Mouse (Mus musculus) olfactory bulb, adult 2 months (tissue): ENCODE results near the gene Vps52. TPM values are rescaled to one million over a fixed set of nuclear protein-coding genes. Genes with fewer than 3 reads are reported as not detected.

Experiments
- H3K27ac ChIP-seq: fragments of 200-500 bp; 2 replicates; pipeline ENCODE4 v1.5.1; 2012; ENCODE audit warnings: low read depth, low read length; ENCODE audit not compliant: insufficient read depth
- H3K4me1 ChIP-seq: fragments of 200-500 bp; 2 replicates; pipeline ENCODE4 v1.6.1; 2012; ENCODE audit warnings: low read length; ENCODE audit not compliant: control insufficient read depth, insufficient read depth
- H3K4me3 ChIP-seq: fragments of 200-500 bp; 2 replicates; pipeline ENCODE4 v1.5.1; 2012; ENCODE audit warnings: mild to moderate bottlenecking, low read depth, low read length, moderate library complexity; ENCODE audit not compliant: insufficient read depth
- CTCF ChIP-seq: fragments of 200-500 bp; IDR thresholded peaks from 2 replicates; pipeline ENCODE4 v1.5.1; 2012; ENCODE audit warnings: low read depth, mild to moderate bottlenecking, low read length, moderate library complexity; ENCODE audit not compliant: insufficient read depth
- POLR2A ChIP-seq: fragments of 200-500 bp; IDR thresholded peaks from 2 replicates; pipeline ENCODE4 v1.6.1; 2012; ENCODE audit warnings: mild to moderate bottlenecking, low read depth, low read length, moderate library complexity; ENCODE audit not compliant: insufficient read depth
- WGBS: fragments of 180-500 bp; shearing (Covaris S2); methylation state at CpG from one replicate; pipeline ENCODE4 v1.1.7; 2018; 5-methylcytosine and 5-hydroxymethylcytosine counted together
- polyA plus RNA-seq: library from polyadenylated mRNA; stranded (reverse); fragments of >200 nt; gene quantifications from 2 replicates; pipeline ENCODE4 v1.2.4, GENCODE M21; 2012; ENCODE audit warnings: low replicate concordance; ENCODE audit not compliant: missing spikeins, insufficient read depth, insufficient read length

The Vps52 gene
- polyA plus RNA-seq, 1 experiment: not detected

DNA sequence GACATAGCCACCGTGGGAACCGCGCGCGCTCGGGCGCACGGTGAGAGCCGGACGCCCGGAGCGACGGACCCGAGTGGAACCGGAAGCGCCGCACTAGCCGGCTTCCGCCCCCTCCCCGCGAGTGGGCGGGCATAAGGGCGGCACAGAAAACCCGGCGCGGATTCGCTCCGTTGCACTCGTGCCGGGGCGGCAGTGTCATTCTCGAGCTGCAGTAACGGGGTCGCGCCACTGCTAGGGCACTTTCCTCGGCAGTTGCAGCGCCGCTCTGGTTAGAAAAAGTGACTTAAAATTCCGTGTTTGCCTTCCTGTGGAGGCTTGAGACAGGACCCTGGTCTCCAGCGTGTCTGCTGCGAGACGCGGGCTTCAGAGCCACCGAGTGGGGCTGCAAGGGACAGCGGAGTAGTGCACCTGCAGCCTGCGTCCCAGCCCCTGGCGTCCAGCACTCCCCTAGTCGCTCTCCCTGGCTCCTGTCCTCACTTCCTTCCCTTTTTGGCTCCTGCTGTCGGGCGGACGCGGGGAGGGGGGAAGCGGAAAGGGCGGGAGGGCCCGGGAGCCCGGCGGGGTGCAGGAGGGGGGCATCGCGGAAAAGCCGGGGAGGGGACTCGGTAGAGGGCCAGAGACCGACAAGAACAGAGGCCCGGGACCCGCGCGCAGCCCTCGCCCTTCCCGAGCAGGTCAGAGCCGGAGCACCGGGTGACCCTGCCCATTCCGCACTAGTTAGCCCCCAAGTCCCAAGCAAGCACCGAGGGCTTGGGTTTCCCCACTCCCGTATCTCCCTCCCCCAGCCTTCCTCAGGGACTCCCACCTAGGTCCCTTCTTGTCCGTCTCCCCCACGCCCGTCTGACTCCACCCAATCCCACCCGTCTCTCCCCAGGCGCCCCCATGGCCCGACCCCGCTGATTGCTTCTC lies 26.0 kb upstream of the Vps52 start, which contains the start of gene Rgl2:
TSS of gene Rgl2 (plus strand) at position 173 of the 909 bp plus-strand sequence.
- WGBS: under 1% methylated on average over 80 of the region's 80 CpGs
- Histone ChIP-seq H3K4me3 (peak within 1 kb of the TSS; percentile 77), H3K4me1 (peaks cover 12% of the 10 kb centered on the region), H3K27ac (peak within 1 kb of the TSS; percentile 73)
- TF ChIP-seq POLR2A (no peak; the same call in 1 of the 2 replicates), CTCF (peak; percentile 56; the same call in 1 of the 2 replicates)

DNA sequence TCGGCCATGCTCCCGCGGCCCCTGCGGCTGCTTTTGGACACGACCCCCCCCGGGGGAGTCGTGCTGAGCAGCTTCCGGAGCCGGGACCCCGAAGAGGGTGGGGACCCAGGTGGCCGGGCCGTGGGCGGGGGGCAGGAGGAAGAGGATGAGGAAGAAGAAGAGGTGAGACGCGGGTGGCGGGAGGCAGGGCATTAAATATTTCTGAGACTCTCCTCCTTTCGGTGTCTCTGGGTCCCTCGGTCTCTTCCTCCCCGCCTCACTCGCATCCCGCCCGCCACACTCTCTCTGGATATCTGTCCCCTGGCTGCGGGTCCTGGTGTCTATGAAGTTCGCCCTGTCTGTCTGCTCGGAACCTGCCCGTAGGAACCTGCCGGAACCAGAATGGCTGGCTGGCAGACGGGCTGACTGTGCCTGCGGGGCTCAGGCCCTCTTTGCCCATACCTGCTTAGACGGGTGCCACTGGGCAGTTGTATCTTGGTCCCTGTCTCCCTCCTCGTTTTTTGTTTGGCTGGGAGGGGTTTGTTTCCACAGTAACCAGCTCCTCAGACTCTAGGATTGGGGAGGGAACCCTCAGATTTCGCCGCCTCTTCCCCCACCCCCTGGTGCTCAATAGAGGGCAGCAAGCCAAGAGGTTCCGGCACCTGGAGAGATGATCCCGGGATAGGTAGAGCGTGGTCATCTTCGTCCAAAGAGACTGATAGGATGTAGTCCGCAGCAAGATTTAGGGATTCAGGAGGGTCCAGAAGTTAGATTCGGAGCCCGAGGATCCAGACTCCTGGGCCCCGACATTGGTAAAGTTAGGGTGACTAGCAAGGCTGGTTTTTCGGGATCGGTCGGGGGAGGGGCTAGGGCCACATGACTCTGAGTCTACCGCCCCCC lies 25.1 kb upstream of the Vps52 start:
- no peak for TF ChIP-seq CTCF
- Histone ChIP-seq H3K4me3 (peak overlapping the region; percentile 77), H3K4me1 (peaks cover 12% of the 10 kb centered on the region), H3K27ac (peak overlapping the region; percentile 42)
- under 1% methylated on average over 45 of the region's 45 CpGs for WGBS

DNA sequence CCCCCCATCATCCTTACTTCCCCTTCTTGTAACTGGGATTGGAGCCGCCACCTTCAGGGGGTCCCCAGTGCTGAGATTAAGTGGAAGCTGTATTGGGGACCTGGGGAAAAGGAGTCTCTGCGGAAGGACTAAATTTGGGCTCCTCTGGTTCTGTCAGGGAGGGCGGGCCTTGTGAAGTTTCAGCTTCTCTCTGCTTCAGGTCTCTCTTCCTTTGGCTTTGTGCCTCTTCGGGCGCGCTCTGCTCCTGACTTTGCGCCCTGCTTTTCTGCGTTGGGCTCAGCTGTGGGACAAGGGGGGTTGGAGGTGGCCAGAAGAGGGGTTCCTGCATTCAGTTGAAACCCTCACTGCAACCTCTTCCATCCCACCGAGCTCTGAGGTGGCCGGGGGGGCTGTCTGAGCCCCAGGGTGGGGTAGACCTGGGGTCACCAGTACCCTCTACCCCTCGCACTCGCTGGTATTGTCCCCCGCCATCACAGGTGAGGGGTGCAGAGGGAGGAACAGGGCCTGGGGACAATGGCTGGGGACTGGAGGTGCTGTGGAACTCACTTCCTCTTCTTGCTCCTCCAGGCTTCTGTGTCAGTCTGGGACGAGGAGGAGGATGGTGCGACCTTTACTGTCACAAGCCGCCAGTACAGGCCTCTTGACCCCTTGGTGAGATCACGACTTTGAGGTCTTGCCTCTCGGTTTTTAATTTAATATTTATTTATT lies 24.3 kb upstream of the Vps52 start:
- TF ChIP-seq POLR2A: no peak
- TF ChIP-seq CTCF: no peak
- H3K4me1 ChIP-seq: peaks cover 12% of the 10 kb centered on the region
- WGBS: 34% methylated on average over 18 of the region's 18 CpGs
- H3K27ac ChIP-seq: no peak overlapping the region
- H3K4me3 ChIP-seq: peak overlapping the region; percentile 77

DNA sequence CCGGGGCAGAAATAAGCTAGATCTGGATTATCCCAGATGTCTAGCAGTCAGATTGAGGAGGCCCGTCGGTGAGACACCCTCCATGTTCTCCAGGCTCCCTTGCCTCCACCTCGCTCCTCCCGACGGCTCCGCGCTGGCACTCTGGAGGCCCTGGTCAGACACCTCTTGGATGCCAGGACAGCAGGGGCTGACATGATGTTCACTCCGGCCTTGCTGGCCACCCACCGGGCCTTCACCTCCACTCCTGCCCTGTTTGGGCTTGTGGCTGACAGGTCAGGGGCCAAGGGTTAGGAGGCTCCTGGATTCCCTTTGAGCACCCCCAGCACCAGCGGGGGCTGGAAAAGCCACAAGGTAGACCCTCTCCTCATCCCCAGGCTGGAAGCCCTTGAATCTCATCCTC lies 23.7 kb upstream of the Vps52 start:
- no peak overlapping the region for H3K27ac ChIP-seq
- H3K4me1 ChIP-seq: peaks cover 12% of the 10 kb centered on the region
- 94% methylated on average over 11 of the region's 11 CpGs for WGBS
- no peak overlapping the region for H3K4me3 ChIP-seq
- TF ChIP-seq CTCF: no peak
- no peak for TF ChIP-seq POLR2A

DNA sequence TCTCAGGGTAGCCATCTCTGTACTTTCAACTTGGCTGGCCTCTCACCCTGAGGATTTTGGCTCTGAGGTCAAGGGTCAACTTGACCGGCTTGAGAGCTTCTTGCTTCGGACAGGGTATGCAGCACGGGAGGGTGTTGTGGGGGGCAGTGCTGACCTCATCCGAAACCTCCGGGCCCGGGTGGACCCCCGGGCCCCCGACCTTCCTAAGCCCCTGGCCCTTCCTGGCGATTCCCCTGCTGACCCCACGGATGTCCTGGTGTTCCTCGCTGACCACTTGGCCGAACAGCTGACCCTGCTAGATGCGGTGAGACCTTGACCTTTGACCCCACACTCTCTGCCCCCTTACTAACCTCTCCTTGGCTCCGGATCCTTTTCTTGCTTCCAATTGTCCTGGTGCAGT lies 23.2 kb upstream of the Vps52 start:
- Histone ChIP-seq H3K4me1 (peaks cover 12% of the 10 kb centered on the region), H3K4me3 (no peak overlapping the region), H3K27ac (no peak overlapping the region)
- WGBS: 87% methylated on average over 14 of the region's 14 CpGs
- TF ChIP-seq CTCF (no peak), POLR2A (no peak)

DNA sequence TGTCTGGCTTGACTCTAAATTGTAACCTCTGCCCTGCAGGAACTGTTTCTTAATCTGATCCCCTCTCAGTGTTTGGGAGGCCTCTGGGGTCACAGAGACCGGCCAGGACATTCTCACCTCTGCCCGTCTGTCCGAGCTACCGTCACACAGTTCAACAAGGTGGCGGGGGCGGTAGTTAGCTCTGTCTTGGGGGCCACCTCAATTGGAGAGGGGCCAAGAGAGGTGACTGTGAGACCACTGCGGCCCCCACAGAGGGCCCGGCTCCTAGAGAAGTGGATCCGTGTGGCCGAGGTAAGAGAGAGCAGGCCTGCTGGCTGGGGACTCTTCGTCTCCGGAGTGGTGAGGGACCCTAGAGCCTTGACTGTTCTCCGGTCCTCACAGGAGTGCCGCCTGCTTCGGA lies 22.6 kb upstream of the Vps52 start:
- H3K27ac ChIP-seq: no peak overlapping the region
- H3K4me1 ChIP-seq: peaks cover 12% of the 10 kb centered on the region
- no peak overlapping the region for H3K4me3 ChIP-seq
- TF ChIP-seq POLR2A (no peak), CTCF (no peak)
- WGBS: 92% methylated on average over 15 of the region's 15 CpGs

DNA sequence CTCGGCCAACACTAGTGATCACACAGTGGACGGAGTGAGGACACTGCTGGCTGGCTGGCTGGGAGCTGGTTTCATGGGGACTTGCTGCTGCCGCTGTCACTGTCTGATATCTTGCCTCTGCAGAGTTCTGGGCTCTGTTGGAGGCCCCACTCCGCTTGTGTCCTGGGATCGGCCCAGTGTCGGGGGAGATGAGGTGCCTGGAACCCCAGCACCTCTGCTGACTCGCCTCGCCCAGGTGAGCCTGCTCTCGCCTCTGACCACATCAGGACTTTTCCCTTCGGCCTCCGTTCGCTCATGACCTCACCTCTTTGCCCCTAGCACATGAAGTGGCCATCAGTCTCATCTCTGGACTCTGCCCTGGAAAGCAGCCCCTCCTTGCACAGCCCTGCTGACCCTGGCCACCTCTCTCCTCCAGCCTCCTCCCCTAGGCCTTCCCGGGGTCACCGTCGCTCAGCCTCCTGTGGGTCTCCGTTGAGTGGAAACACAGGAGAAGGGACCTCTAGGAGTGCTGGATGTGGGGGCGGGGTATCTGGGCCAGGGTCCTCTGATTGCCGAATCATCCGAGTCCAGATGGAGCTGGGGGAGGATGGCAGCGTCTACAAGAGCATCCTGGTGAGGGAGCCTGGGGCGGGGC lies 20.1 kb upstream of the Vps52 start:
- Histone ChIP-seq H3K4me3 (no peak overlapping the region), H3K27ac (no peak overlapping the region), H3K4me1 (peaks cover 18% of the 10 kb centered on the region)
- TF ChIP-seq CTCF: no peak
- TF ChIP-seq POLR2A: no peak
- WGBS: 91% methylated on average over 21 of the region's 21 CpGs

DNA sequence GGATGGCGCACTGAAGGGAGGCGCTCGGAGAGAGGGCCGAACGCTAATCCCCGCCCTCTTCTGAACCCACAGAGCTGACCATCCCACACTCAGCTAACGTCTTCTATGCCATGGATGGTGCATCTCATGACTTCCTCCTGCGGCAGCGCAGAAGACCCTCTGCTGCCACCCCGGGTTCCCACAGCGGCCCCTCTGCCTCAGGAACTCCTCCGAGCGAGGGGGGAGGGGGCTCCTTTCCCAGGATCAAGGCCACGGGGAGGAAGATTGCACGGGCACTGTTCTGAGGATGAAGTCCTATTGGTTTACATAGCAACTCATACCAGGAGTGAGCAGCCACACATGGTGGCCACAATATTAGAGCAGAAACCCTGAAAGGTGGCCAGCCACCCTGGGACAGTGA lies 18.6 kb upstream of the Vps52 start:
- WGBS: 87% methylated on average over 15 of the region's 15 CpGs
- peaks cover 20% of the 10 kb centered on the region for H3K4me1 ChIP-seq
- TF ChIP-seq POLR2A (no peak), CTCF (no peak)
- no peak overlapping the region for H3K27ac ChIP-seq
- H3K4me3 ChIP-seq: no peak overlapping the region
